Comparison of ENCODE assay signal across 9 mouse cellular contexts in genomic region chr15:102920619-102921018, GRCm38 (mm10). TPM values are rescaled to one million over a fixed set of nuclear protein-coding genes. Genes with fewer than 3 reads are reported as not detected.
DNase-seq lines count a peak whose midpoint lies in the region; ATAC-seq lines count a peak whose summit lies in the region.
"Had no signal": no experiment of that assay in that cellular context is flagged by ENCODE, and none has a peak within 500 bp of the region (broad histone marks: within the 10 kb centered on the region; RNA-seq: fewer than 3 reads in every experiment).

No protein-coding gene starts in this region.

- peaks cover 100% of the 10 kb centered on the region for H3K27me3 ChIP-seq in embryonic facial prominence, embryonic 10.5 days (replicated peaks; ENCODE audit: low read depth, poor library complexity, severe bottlenecking)
- H3K27me3 ChIP-seq in heart, embryonic 10.5 days (ENCODE audit: insufficient read depth, poor library complexity, severe bottlenecking): peaks cover 100% of the 10 kb centered on the region
- H3K27me3 ChIP-seq in midbrain, embryonic 12.5 days: peaks cover 99% of the 10 kb centered on the region

- H3K27ac ChIP-seq in embryonic facial prominence, embryonic 10.5 days (replicated peaks): no peak overlapping the region
- H3K27ac ChIP-seq in heart, embryonic 10.5 days: no peak overlapping the region
- no peak overlapping the region for H3K27ac ChIP-seq in midbrain, embryonic 12.5 days (replicated peaks)

- peak; percentile 23 for DNase-seq in NIH3T3 (ENCODE audit: low read depth)
- DNase-seq in embryonic facial prominence, embryonic 10.5 days (ENCODE audit: low spot score): peak; percentile 86
- no peak for DNase-seq in heart, embryonic 10.5 days (ENCODE audit: low spot score)
- DNase-seq in kidney, adult 9 months: peak; percentile 63
- no peak for DNase-seq in left cerebral cortex, adult 9 months (ENCODE audit: low spot score in 2 of 2)
- no peak for DNase-seq in left cerebral cortex, adult 8-10 months (ENCODE audit: low spot score in 2 of 2)

- under 1% methylated on average over 20 of the region's 20 CpGs for WGBS in embryonic facial prominence, embryonic 10.5 days
- under 1% methylated on average over 20 of the region's 20 CpGs for WGBS in heart, embryonic 10.5 days
- WGBS in midbrain, embryonic 12.5 days: 2% methylated on average over 20 of the region's 20 CpGs

- no peaks in the 10 kb centered on the region for H3K36me3 ChIP-seq in embryonic facial prominence, embryonic 10.5 days (replicated peaks)
- H3K36me3 ChIP-seq in heart, embryonic 10.5 days: no peaks in the 10 kb centered on the region
- no peaks in the 10 kb centered on the region for H3K36me3 ChIP-seq in midbrain, embryonic 12.5 days

- no peaks in the 10 kb centered on the region for H3K9me3 ChIP-seq in embryonic facial prominence, embryonic 10.5 days
- H3K9me3 ChIP-seq in heart, embryonic 10.5 days: no peaks in the 10 kb centered on the region
- H3K9me3 ChIP-seq in midbrain, embryonic 12.5 days: no peaks in the 10 kb centered on the region

- no peak overlapping the region for H3K9ac ChIP-seq in midbrain, embryonic 12.5 days (replicated peaks)

- peak; percentile 91 for ATAC-seq in midbrain, embryonic 12.5 days (ENCODE audit: low FRiP score, low read depth)
- ATAC-seq in monocyte, adult 5-6 weeks (replicated peaks; ENCODE audit: insufficient number of reproducible peaks, low FRiP score, low TSS enrichment, poor library complexity, severe bottlenecking): no peak

- peak overlapping the region; percentile 45 for H3K4me2 ChIP-seq in midbrain, embryonic 12.5 days (replicated peaks)

- H3K4me3 ChIP-seq in embryonic facial prominence, embryonic 10.5 days: peak overlapping the region; percentile 35
- peak overlapping the region; percentile 48 for H3K4me3 ChIP-seq in heart, embryonic 10.5 days
- peak overlapping the region; percentile 32 for H3K4me3 ChIP-seq in midbrain, embryonic 12.5 days

- H3K4me1 ChIP-seq in embryonic facial prominence, embryonic 10.5 days: peaks cover 12% of the 10 kb centered on the region; the same call in 1 of the 2 replicates
- H3K4me1 ChIP-seq in heart, embryonic 10.5 days: peaks cover 15% of the 10 kb centered on the region
- peaks cover 13% of the 10 kb centered on the region for H3K4me1 ChIP-seq in midbrain, embryonic 12.5 days

RNA-seq across cellular contexts. Expression of gene Hoxc13, which starts 0.3 kb away (rescaled TPM):
- polyA plus RNA-seq in embryonic facial prominence, embryonic 10.5 days (2016; fragmentation: Nextera tagmentation; extraction: Ambion mirVana): 0.08 TPM in 1 of 2 replicates, not detected in the other
- polyA plus RNA-seq in heart, embryonic 10.5 days (2016; fragmentation: Nextera tagmentation; extraction: Ambion mirVana): not detected in 2 replicates
- polyA plus RNA-seq in midbrain, embryonic 12.5 days (2016; fragmentation: Nextera tagmentation; extraction: Ambion mirVana): 0.23 and 0.24 TPM in 2 replicates
- total RNA-seq in monocyte, adult 5-6 weeks (2017): not detected in 3 replicates
- not detected for total RNA-seq in left cerebral cortex, adult 8-10 months (2022)
- polyA plus RNA-seq: cortical plate, adult 2 months had no signal

RNA-seq across cellular contexts. Expression of gene Hoxc12, which starts 15.9 kb away (rescaled TPM):
- polyA plus RNA-seq in embryonic facial prominence, embryonic 10.5 days (2016; fragmentation: Nextera tagmentation; extraction: Ambion mirVana): not detected in 2 replicates
- not detected in 2 replicates for polyA plus RNA-seq in heart, embryonic 10.5 days (2016; fragmentation: Nextera tagmentation; extraction: Ambion mirVana)
- not detected in 2 replicates for polyA plus RNA-seq in midbrain, embryonic 12.5 days (2016; fragmentation: Nextera tagmentation; extraction: Ambion mirVana)
- total RNA-seq in monocyte, adult 5-6 weeks (2017): not detected in 3 replicates
- not detected for total RNA-seq in left cerebral cortex, adult 8-10 months (2022)
- polyA plus RNA-seq: cortical plate, adult 2 months had no signal

RNA-seq across cellular contexts. Expression of gene Hoxc11, which starts 33.6 kb away (rescaled TPM):
- not detected in 2 replicates for polyA plus RNA-seq in embryonic facial prominence, embryonic 10.5 days (2016; fragmentation: Nextera tagmentation; extraction: Ambion mirVana)
- not detected in 2 replicates for polyA plus RNA-seq in heart, embryonic 10.5 days (2016; fragmentation: Nextera tagmentation; extraction: Ambion mirVana)
- not detected in 2 replicates for polyA plus RNA-seq in midbrain, embryonic 12.5 days (2016; fragmentation: Nextera tagmentation; extraction: Ambion mirVana)
- total RNA-seq in monocyte, adult 5-6 weeks (2017): not detected in 3 replicates
- not detected for total RNA-seq in left cerebral cortex, adult 8-10 months (2022)
- polyA plus RNA-seq: cortical plate, adult 2 months had no signal

RNA-seq across cellular contexts. Expression of gene Hoxc10, which starts 46.0 kb away (rescaled TPM):
- polyA plus RNA-seq in embryonic facial prominence, embryonic 10.5 days (2016; fragmentation: Nextera tagmentation; extraction: Ambion mirVana): not detected in 2 replicates
- polyA plus RNA-seq in heart, embryonic 10.5 days (2016; fragmentation: Nextera tagmentation; extraction: Ambion mirVana): 0.07 and 0.62 TPM in 2 replicates
- not detected in 2 replicates for polyA plus RNA-seq in midbrain, embryonic 12.5 days (2016; fragmentation: Nextera tagmentation; extraction: Ambion mirVana)
- total RNA-seq in monocyte, adult 5-6 weeks (2017): not detected in 3 replicates
- not detected for total RNA-seq in left cerebral cortex, adult 8-10 months (2022)
- polyA plus RNA-seq: cortical plate, adult 2 months had no signal

RNA-seq across cellular contexts. Expression of gene Hoxc5, which starts 46.6 kb away (rescaled TPM):
- polyA plus RNA-seq in embryonic facial prominence, embryonic 10.5 days (2016; fragmentation: Nextera tagmentation; extraction: Ambion mirVana): 0.07 and 0.18 TPM in 2 replicates
- polyA plus RNA-seq in heart, embryonic 10.5 days (2016; fragmentation: Nextera tagmentation; extraction: Ambion mirVana): 0.60 and 5.5 TPM in 2 replicates
- polyA plus RNA-seq in midbrain, embryonic 12.5 days (2016; fragmentation: Nextera tagmentation; extraction: Ambion mirVana): 0.26 TPM in 1 of 2 replicates, not detected in the other
- total RNA-seq in monocyte, adult 5-6 weeks (2017): not detected in 3 replicates
- total RNA-seq in left cerebral cortex, adult 8-10 months (2022): not detected
- polyA plus RNA-seq: cortical plate, adult 2 months had no signal

Comparison
In these comparisons a context has a peak if more than half of its experiments do, and no peak if none do; other contexts are left out.
1. DNase-seq: peak in NIH3T3 (single experiment), embryonic facial prominence, embryonic 10.5 days (single experiment) and kidney, adult 9 months (single experiment); none in heart, embryonic 10.5 days (single experiment), left cerebral cortex, adult 9 months (0 of 2) and left cerebral cortex, adult 8-10 months (0 of 2).
2. Peak in every context shown above with its lines, with median percentiles within 50 percentile points of each other: H3K4me3 ChIP-seq.